Mouse (Mus musculus): ENCODE data around the gene Atp8b3.

- TF ChIP-seq CTCF (IDR thresholded peaks at IDR 0.05; ENCODE audit: extremely low read depth, insufficient read depth, insufficient read length, insufficient replicate concordance) (no peak), POLR2A (IDR thresholded peaks at IDR 0.05; ENCODE audit: low read depth, low read length) (no peak)
Measured at GRCm38 (mm10) chr10:80539493-80539892, 569 bp upstream of the Atp8b3 start.

Measured in spleen, adult 2 months (tissue).